Mouse (Mus musculus) urinary bladder, postnatal 25 days (tissue): ENCODE measurements around the gene Ttll9.

Experiments
- DNase-seq: peaks from one replicate; pipeline ENCODE4 v3.0.0; 2022; ENCODE audit warnings: low spot score

Gene Ttll9

GRCm38 (mm10) chr2:153013724-153014515, 51.6 kb downstream of the Ttll9 start:
- no peak for DNase-seq

GRCm38 (mm10) chr2:153014758-153015593, 52.7 kb downstream of the Ttll9 start, which contains the start of gene Pdrg1:
TSS of gene Pdrg1 (minus strand) at chr2:153015427.
- DNase-seq, result peak; percentile 97

- DNase-seq, result no peak
Measured at GRCm38 (mm10) chr2:153015804-153016203, 53.5 kb downstream of the Ttll9 start.

GRCm38 (mm10) chr2:153016786-153017185, 54.5 kb downstream of the Ttll9 start:
- no peak for DNase-seq

- no peak for DNase-seq
Measured at GRCm38 (mm10) chr2:153019355-153019754, 57.1 kb downstream of the Ttll9 start.

GRCm38 (mm10) chr2:153021163-153021562, 58.9 kb downstream of the Ttll9 start:
- no peak for DNase-seq

GRCm38 (mm10) chr2:153022855-153023254, 60.6 kb downstream of the Ttll9 start:
- no peak for DNase-seq

- no peak for DNase-seq
Measured at GRCm38 (mm10) chr2:153026052-153026451, 63.8 kb downstream of the Ttll9 start.

- no peak for DNase-seq
Measured at GRCm38 (mm10) chr2:153027501-153027900, 65.2 kb downstream of the Ttll9 start.

- no peak for DNase-seq
Measured at GRCm38 (mm10) chr2:153030422-153030821, 68.1 kb downstream of the Ttll9 start.

GRCm38 (mm10) chr2:153031126-153032082, 69.1 kb downstream of the Ttll9 start, which contains the start of gene Xkr7:
TSS of gene Xkr7 (plus strand) at chr2:153031852.
- no peak for DNase-seq

- DNase-seq, result peak; percentile 75
Measured at GRCm38 (mm10) chr2:153032083-153032842, 70.0 kb downstream of the Ttll9 start.

GRCm38 (mm10) chr2:153032973-153033372, 70.7 kb downstream of the Ttll9 start:
- DNase-seq, result no peak

GRCm38 (mm10) chr2:153033545-153034230, 71.4 kb downstream of the Ttll9 start:
- no peak for DNase-seq

GRCm38 (mm10) chr2:153036690-153037089, 74.4 kb downstream of the Ttll9 start:
- DNase-seq, result no peak

- DNase-seq, result no peak
Measured at GRCm38 (mm10) chr2:153043886-153044285, 81.6 kb downstream of the Ttll9 start.

GRCm38 (mm10) chr2:153045884-153046299, 83.6 kb downstream of the Ttll9 start:
- DNase-seq, result no peak

GRCm38 (mm10) chr2:153047828-153048465, 85.7 kb downstream of the Ttll9 start:
- DNase-seq, result peak; percentile 28

GRCm38 (mm10) chr2:153049288-153049996, 87.2 kb downstream of the Ttll9 start:
- DNase-seq, result no peak
